Mouse (Mus musculus) cerebellum, adult (tissue): Measurements from ENCODE around the gene Noxa1.

Experiments
- ATAC-seq: cut with Nextera tagmentation; 2 replicates; pipeline ENCODE4 v1.9.2; 2017; ENCODE audit warnings: mild to moderate bottlenecking, moderate library complexity, mixed read lengths; ENCODE audit not compliant: insufficient number of reproducible peaks, low FRiP score, low TSS enrichment

Gene Noxa1

DNA sequence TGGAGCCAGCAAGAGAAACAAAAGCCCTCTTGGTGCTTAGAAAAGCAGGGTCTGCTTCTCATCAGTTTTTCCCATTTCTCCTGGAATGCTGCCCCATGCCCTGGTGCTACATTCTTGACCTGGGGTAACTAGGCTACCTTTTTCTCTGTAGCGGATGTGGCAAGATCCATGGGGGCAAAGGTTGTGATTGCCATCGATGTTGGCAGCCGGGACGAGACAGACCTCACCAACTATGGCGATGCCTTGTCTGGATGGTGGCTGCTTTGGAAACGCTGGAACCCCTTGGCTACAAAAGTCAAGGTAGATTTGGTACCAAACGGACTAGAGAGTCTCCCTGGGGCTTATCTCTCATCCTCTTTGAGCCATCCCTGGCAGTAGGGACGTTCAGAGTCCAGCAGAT, 43.5 kb downstream of the Noxa1 start:
- no peak for ATAC-seq

GRCm38 (mm10) chr2:25050921-25051320, 44.0 kb downstream of the Noxa1 start:
- no peak for ATAC-seq

GRCm38 (mm10) chr2:25040089-25040488, 54.9 kb downstream of the Noxa1 start:
- no peak for ATAC-seq
